Mouse (Mus musculus): Measurements from ENCODE around the gene Scpep1. TPM values are rescaled to one million over a fixed set of nuclear protein-coding genes. Genes with fewer than 3 reads are reported as not detected.

The Scpep1 gene
- 78.3 to 89.3 TPM (median 87.1 TPM) in 4 replicates for total RNA-seq (2023; ENCODE audit: inconsistent age)

DNA sequence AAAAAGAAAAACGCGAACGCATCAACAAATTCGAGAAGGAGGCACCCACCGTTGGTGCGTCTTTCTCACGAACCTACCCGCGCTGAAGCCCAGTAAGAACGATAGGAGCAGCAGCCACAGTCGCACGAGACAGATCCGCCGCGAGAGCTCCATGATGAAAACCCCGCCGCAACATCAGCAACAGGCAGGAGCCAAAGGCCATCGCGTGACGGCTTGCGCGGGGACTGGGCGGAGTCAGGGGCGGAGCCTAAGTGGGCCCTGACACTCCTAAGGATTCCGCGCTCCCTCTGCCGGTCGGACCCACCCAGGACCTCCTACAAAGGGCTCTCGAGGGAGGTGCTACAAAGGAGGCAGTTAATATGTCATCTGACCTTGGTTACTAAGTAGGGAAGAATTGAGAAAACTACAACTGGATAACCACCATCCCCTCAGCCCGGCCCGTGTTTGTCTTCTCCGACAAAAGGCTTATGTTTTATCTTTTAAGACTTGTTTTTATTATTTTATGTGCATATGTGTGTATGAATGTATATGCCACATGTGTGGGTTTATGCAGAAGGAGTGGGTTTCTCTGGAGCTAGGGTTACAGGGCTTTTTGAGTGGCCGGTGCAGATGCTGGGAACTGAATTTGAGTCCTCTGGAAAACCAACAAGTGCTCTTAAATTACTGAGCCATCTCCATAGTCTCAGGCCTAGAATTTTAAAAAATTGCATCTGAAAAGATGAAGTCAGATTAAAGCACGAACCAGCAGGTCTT, at the start of gene Scpep1:
Scpep1 (minus strand) TSS at position 249 of the 753 bp plus-strand sequence.

GRCm38 (mm10) chr11:88998974-88999722, 43.9 kb upstream of the Scpep1 start, which contains the start of gene Trim25:
Gene Trim25, plus strand, starts transcription at chr11:88999376.

DNA sequence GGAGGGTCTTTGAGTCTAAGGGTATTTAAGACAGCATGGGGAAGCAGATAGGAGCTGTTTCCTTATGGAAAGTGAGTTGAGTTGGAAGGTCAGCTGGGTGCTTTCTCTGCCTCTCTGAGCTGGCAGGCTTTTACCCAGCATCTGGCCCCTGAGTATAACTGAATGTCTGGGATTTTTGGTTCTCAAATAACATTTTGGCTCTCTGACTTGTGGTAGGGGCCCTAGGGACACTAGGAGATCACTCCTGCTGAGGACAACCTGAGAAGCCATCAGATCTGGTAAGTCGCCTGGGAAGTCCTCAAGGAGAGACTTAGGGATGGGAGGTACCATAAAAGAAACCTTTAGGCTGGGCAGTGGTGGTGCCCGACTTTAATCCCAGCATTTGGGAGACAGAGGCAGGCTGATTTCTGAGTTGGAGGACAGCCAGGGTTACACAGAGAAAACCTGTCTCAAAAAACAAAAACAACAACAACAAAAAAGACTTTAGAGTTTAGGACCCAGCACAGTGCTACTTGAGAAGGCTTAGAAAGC, 15.0 kb upstream of the Scpep1 start, which contains the start of gene Coil:
Coil (plus strand) TSS at position 51 of the 531 bp plus-strand sequence.

GRCm38 (mm10) chr11:88966881-88967361, 11.7 kb upstream of the Scpep1 start, which contains the start of gene Elobl:
Gene Elobl, minus strand, starts transcription at chr11:88966931.

Other genes starting within 250 kb of the Scpep1 start
- 135 to 166 TPM (median 147 TPM) in 4 replicates for gene Msi2, start 237.0 kb downstream of the Scpep1 start, total RNA-seq (2023; ENCODE audit: inconsistent age)
- 0.63 to 1.3 TPM (median 0.87 TPM) in 4 replicates for gene Akap1, start 90.9 kb downstream of the Scpep1 start, total RNA-seq (2023; ENCODE audit: inconsistent age)
- not detected in 4 replicates for gene Elobl, start 11.5 kb upstream of the Scpep1 start, total RNA-seq (2023; ENCODE audit: inconsistent age)
- gene Coil, start 14.8 kb upstream of the Scpep1 start, total RNA-seq (2023; ENCODE audit: inconsistent age): 12.1 to 15.2 TPM (median 13.6 TPM) in 4 replicates
- gene Trim25, start 43.9 kb upstream of the Scpep1 start, total RNA-seq (2023; ENCODE audit: inconsistent age): 191 to 204 TPM (median 196 TPM) in 4 replicates
- gene Dgke, start 111.4 kb upstream of the Scpep1 start, total RNA-seq (2023; ENCODE audit: inconsistent age): 14.0 to 14.9 TPM (median 14.1 TPM) in 4 replicates
- gene Gm525, start 118.4 kb upstream of the Scpep1 start, total RNA-seq (2023; ENCODE audit: inconsistent age): not detected in 4 replicates

All from B cell, adult (primary cell).